Mouse (Mus musculus): ENCODE measurements at regions not wholly inside any gene's neighbourhood (a gene's known extent, or its start where the extent isn't known, plus 50 kb on each side); places are given as distances from the start of the nearest gene placed in this dataset.

DNA sequence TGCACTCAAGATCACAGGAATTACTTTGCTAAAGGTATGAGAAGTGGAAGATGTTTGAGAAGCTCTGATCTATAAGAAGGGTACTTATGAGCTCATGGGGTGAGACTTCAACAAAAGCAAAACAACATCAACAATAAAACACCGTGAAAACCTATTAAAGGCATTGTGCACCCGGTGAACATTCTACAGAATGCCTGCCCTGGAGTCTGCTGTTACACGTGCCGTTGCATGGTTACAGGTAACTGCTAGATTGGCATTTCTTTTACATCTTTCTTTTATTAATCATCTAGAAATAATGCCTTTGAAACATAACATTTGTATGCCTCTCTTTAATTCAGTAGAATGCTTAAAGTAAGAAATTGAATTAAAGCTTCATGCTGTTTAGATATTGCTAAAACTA lies 661.0 kb downstream of the Pcdh18 start:
- DNase-seq (ENCODE audit: low spot score) = no peak

- peak; percentile 12 for DNase-seq (ENCODE audit: low spot score)
These were observed 663.1 kb downstream of the Pcdh18 start for GRCm38 (mm10) chr3:49093818-49094680.

DNA sequence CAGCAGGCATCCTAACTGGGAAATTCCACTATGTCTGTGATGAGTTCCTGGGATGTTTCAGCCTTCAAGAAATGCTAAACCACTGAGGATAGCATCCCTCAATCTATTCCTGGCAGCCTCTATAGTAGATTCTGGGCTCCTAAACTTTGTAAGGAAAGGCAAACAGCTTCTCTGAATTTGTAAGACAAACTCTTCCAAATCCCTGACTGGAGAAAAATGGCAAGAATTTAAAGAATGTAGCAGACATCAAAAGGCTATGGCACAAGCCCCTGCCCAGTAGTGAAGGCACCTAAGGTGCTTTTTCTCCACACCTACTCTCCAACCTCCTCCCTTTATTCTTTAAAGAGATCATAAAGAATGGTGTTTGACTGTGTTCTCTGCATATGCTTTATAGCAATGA lies 688.3 kb downstream of the Pcdh18 start:
- no peak for DNase-seq (ENCODE audit: low spot score)

DNA sequence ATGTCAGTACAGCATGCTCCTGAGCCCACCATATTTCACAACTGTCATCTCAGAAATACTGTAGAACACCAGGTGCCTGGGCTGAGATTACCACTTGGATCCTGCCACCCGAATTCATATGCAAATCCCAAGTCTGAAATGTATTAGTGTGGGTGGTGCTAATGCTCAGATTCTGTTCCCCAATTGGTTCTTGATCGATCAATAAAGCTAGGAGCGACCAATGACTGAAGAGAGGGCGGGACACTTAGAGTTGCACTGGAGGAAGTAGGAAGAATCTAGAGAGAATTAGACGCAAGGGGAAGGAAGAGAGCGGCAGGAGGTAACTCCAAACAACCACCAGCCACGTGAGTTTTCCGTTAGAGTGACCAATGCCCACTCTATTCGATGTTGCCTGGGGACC lies 695.0 kb downstream of the Pcdh18 start:
- DNase-seq (ENCODE audit: low spot score) = no peak

DNA sequence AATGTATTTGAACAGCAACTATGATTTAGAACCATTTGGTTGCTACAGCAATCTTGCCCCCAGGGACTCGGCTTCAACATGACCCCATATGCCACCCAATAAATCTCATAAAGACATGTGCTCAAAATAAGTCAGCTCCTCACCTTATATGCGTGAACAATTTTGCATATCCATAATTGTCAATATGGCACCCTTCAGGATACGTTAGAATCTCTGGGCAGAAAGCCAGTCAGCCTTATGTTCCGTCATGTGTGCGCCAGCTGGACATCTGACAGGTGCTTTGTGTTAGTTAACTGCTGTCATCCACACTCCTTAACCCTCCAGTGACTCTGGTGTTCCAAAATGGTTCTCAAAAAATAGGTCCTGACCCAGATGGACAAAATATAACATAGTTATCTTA lies 724.1 kb downstream of the Pcdh18 start:
- no peak for DNase-seq (ENCODE audit: low spot score)

DNA sequence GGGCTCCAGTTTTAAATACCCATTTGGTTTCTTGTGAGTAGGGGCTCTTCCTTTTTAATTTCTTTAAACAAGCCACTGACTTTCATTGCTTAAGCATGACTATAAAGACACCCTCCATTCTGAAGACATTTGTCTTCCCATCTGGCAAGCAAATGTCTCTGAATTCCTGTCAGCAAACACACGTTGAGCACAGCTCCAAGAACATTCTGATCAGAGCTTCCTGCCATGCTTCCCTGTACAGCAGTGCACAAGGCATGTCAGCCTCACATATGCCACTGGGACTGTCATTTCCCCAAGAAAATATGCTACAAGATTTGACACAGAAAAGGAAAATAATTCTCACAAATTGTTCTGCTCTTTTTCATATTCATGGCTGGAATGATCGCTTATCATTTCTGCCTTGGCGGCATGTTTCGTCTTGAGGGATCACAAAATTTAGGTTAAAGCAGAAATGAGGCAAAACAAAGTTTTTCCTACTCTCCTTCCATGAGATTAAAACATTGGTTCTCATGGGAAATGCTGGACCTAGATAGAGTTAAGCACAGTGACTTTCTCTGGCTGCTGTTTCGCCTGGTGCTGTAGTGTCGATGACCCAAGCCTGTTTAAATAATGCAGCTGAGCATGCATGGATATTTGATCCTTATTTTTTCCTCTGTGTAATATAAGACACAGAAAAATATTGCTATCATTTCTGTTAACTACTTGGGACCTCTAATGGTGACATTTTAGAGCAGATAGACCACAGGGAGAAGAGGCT lies 747.7 kb downstream of the Pcdh18 start:
- no peak for DNase-seq (ENCODE audit: low spot score)

All from thymus, postnatal 0 days (tissue).